Mouse (Mus musculus) midbrain, embryonic 16.5 days (tissue): Measurements from ENCODE around the gene Rap1gap. TPM values are rescaled to one million over a fixed set of nuclear protein-coding genes. Genes with fewer than 3 reads are reported as not detected.

ENCODE experiments used
- ATAC-seq: fragments of 200-750 bp; cut with Nextera tagmentation; 2 replicates; pipeline ENCODE4 v1.8.0; 2017; ENCODE audit warnings: moderate TSS enrichment
- H3K27ac ChIP-seq: fragments of 300-500 bp; sonication (generic); 2 replicates; pipeline ENCODE4 v1.5.1; 2014; ENCODE audit warnings: mild to moderate bottlenecking, low read length, mixed read lengths
- H3K27me3 ChIP-seq: fragments of 300-500 bp; sonication (generic); 2 replicates; pipeline ENCODE4 v1.6.1; 2014; ENCODE audit warnings: low read depth, low read length, mixed read lengths; ENCODE audit not compliant: control insufficient read depth, insufficient read depth
- H3K36me3 ChIP-seq: fragments of 300-500 bp; sonication (generic); 2 replicates; pipeline ENCODE4 v1.6.1; 2014; ENCODE audit warnings: mild to moderate bottlenecking, low read length, moderate library complexity, mixed read lengths; ENCODE audit not compliant: control insufficient read depth, insufficient read depth
- H3K4me1 ChIP-seq: fragments of 300-500 bp; sonication (generic); 2 replicates; pipeline ENCODE4 v1.6.1; 2014; ENCODE audit warnings: mild to moderate bottlenecking, low read length, mixed read lengths; ENCODE audit not compliant: control insufficient read depth, insufficient read depth
- H3K4me2 ChIP-seq: fragments of 300-500 bp; sonication (generic); 2 replicates; pipeline ENCODE4 v1.6.1; 2014; ENCODE audit warnings: mild to moderate bottlenecking, low read length, mixed read lengths
- H3K4me3 ChIP-seq: fragments of 300-500 bp; sonication (generic); 2 replicates; pipeline ENCODE4 v1.5.1; 2014; ENCODE audit warnings: low read depth, mild to moderate bottlenecking, low read length, moderate library complexity, mixed read lengths
- H3K9ac ChIP-seq: fragments of 300-500 bp; sonication (generic); 2 replicates; pipeline ENCODE4 v1.6.1; 2014; ENCODE audit warnings: low read depth, low read length, mixed read lengths
- H3K9me3 ChIP-seq: fragments of 300-500 bp; sonication (generic); replicated peaks from 2 replicates; pipeline ENCODE4 v1.6.1; 2014; ENCODE audit warnings: mild to moderate bottlenecking, low read length, mixed read lengths; ENCODE audit not compliant: control insufficient read depth, poor library complexity, severe bottlenecking
- WGBS: fragments of 180-500 bp; shearing (Covaris S2); extraction: QIAGEN DNeasy Blood & Tissue Kit; methylation state at CpG from one replicate; pipeline ENCODE4 v1.1.7; 2014; 5-methylcytosine and 5-hydroxymethylcytosine counted together
- polyA plus RNA-seq: library from polyadenylated mRNA; unstranded; fragments of >200 nt; fragmentation: Nextera tagmentation; extraction: Ambion mirVana; gene quantifications from 2 replicates; pipeline ENCODE4 v1.2.1, GENCODE M21; 2015

The Rap1gap gene
- polyA plus RNA-seq, 1 experiment from 2014 or later = 105 TPM

GRCm38 (mm10) chr4:137695300-137695699 is 30.8 kb downstream of the Rap1gap start:
- no peak for ATAC-seq
- Histone ChIP-seq H3K4me1 (peaks cover 9% of the 10 kb centered on the region), H3K36me3 (no peaks in the 10 kb centered on the region), H3K27ac (no peak overlapping the region), H3K4me3 (no peak overlapping the region), H3K27me3 (no peaks in the 10 kb centered on the region), H3K9ac (no peak overlapping the region), H3K9me3 (no peaks in the 10 kb centered on the region), H3K4me2 (no peak overlapping the region)
- WGBS = 80% methylated on average over 8 of the region's 8 CpGs

GRCm38 (mm10) chr4:137695900-137696299 is 31.4 kb downstream of the Rap1gap start:
- no peak overlapping the region for H3K27ac ChIP-seq
- no peaks in the 10 kb centered on the region for H3K27me3 ChIP-seq
- H3K4me1 ChIP-seq = peaks cover 9% of the 10 kb centered on the region
- H3K4me3 ChIP-seq = no peak overlapping the region
- no peaks in the 10 kb centered on the region for H3K9me3 ChIP-seq
- H3K9ac ChIP-seq = 0 out of 2 replicates have a peak overlapping the region, but pooled peaks have one; percentile 6
- H3K4me2 ChIP-seq = no peak overlapping the region
- WGBS = 25% methylated on average over 4 of the region's 4 CpGs
- H3K36me3 ChIP-seq = no peaks in the 10 kb centered on the region
- ATAC-seq = no peak

- Histone ChIP-seq H3K9ac (no peak overlapping the region), H3K9me3 (no peaks in the 10 kb centered on the region), H3K27ac (no peak overlapping the region), H3K27me3 (no peaks in the 10 kb centered on the region), H3K4me1 (peaks cover 9% of the 10 kb centered on the region), H3K4me3 (no peak overlapping the region), H3K36me3 (no peaks in the 10 kb centered on the region), H3K4me2 (no peak overlapping the region)
- 71% methylated on average over 13 of the region's 13 CpGs for whole genome bisulfite sequencing
- ATAC-seq = no peak
These were observed 32.8 kb downstream of the Rap1gap start for GRCm38 (mm10) chr4:137697156-137697885.

GRCm38 (mm10) chr4:137698076-137698985 is 33.8 kb downstream of the Rap1gap start:
- H3K9me3 ChIP-seq = no peaks in the 10 kb centered on the region
- H3K4me3 ChIP-seq = no peak overlapping the region
- no peaks in the 10 kb centered on the region for H3K36me3 ChIP-seq
- peaks cover 9% of the 10 kb centered on the region for H3K4me1 ChIP-seq
- H3K27ac ChIP-seq = peak overlapping the region; percentile 12; the same call in 1 of the 2 replicates
- no peak overlapping the region for H3K4me2 ChIP-seq
- ATAC-seq = no peak
- H3K9ac ChIP-seq = no peak overlapping the region
- no peaks in the 10 kb centered on the region for H3K27me3 ChIP-seq
- WGBS = 78% methylated on average over 7 of the region's 7 CpGs

GRCm38 (mm10) chr4:137699264-137700211 is 35.0 kb downstream of the Rap1gap start:
- H3K27ac ChIP-seq = no peak overlapping the region
- H3K9ac ChIP-seq = no peak overlapping the region
- H3K9me3 ChIP-seq = no peaks in the 10 kb centered on the region
- 48% methylated on average over 21 of the region's 21 CpGs for WGBS
- H3K4me2 ChIP-seq = no peak overlapping the region
- peaks cover 9% of the 10 kb centered on the region for H3K4me1 ChIP-seq
- H3K27me3 ChIP-seq = no peaks in the 10 kb centered on the region
- H3K36me3 ChIP-seq = no peaks in the 10 kb centered on the region
- H3K4me3 ChIP-seq = no peak overlapping the region
- ATAC-seq = no peak

- no peaks in the 10 kb centered on the region for H3K36me3 ChIP-seq
- no peak overlapping the region for H3K4me3 ChIP-seq
- H3K9me3 ChIP-seq = no peaks in the 10 kb centered on the region
- ATAC-seq = no peak
- no peak overlapping the region for H3K4me2 ChIP-seq
- H3K9ac ChIP-seq = no peak overlapping the region
- no peaks in the 10 kb centered on the region for H3K27me3 ChIP-seq
- H3K27ac ChIP-seq = no peak overlapping the region
- peaks cover 9% of the 10 kb centered on the region for H3K4me1 ChIP-seq
- 78% methylated on average over 6 of the region's 6 CpGs for WGBS
These were observed 36.4 kb downstream of the Rap1gap start for GRCm38 (mm10) chr4:137700960-137701359.

GRCm38 (mm10) chr4:137703077-137703476 is 38.6 kb downstream of the Rap1gap start:
- 90% methylated on average over 5 of the region's 5 CpGs for WGBS
- Histone ChIP-seq H3K4me2 (no peak overlapping the region), H3K9me3 (no peaks in the 10 kb centered on the region), H3K9ac (no peak overlapping the region), H3K27ac (no peak overlapping the region), H3K27me3 (no peaks in the 10 kb centered on the region), H3K4me1 (peaks cover 26% of the 10 kb centered on the region), H3K4me3 (no peak overlapping the region), H3K36me3 (no peaks in the 10 kb centered on the region)
- no peak for ATAC-seq

- 54% methylated on average over 2 of the region's 2 CpGs for WGBS
- no peak for ATAC-seq
These were observed 40.0 kb downstream of the Rap1gap start for GRCm38 (mm10) chr4:137704561-137704960.

More at GRCm38 (mm10) chr4:137704561-137704960, 40.0 kb downstream of the Rap1gap start:
- H3K4me2 ChIP-seq = no peak overlapping the region
- peaks cover 28% of the 10 kb centered on the region for H3K4me1 ChIP-seq
- H3K9ac ChIP-seq = no peak overlapping the region
- no peaks in the 10 kb centered on the region for H3K9me3 ChIP-seq
- no peak overlapping the region for H3K27ac ChIP-seq
- no peaks in the 10 kb centered on the region for H3K36me3 ChIP-seq
- H3K4me3 ChIP-seq = no peak overlapping the region
- no peaks in the 10 kb centered on the region for H3K27me3 ChIP-seq
